Mouse (Mus musculus): ENCODE measurements at regions not wholly inside any gene's neighbourhood (a gene's known extent, or its start where the extent isn't known, plus 50 kb on each side); places are given as distances from the start of the nearest gene placed in this dataset.

- Histone ChIP-seq H3K27me3 (ENCODE audit: control insufficient read depth, insufficient read depth, low read length) (no peaks in the 10 kb centered on the region), H3K9me3 (ENCODE audit: control insufficient read depth, low read length) (no peaks in the 10 kb centered on the region), H3K9ac (replicated peaks) (no peak overlapping the region), H3K27ac (no peak overlapping the region), H3K36me3 (replicated peaks; ENCODE audit: control insufficient read depth, insufficient read depth, low read depth) (no peaks in the 10 kb centered on the region), H3K4me2 (ENCODE audit: low read depth) (no peak overlapping the region), H3K4me1 (replicated peaks; ENCODE audit: control insufficient read depth in 2 of 2, insufficient read depth in 2 of 2, low read length in 1 of 2) (no peaks in the 10 kb centered on the region), H3K4me3 (ENCODE audit: insufficient read depth in 1 of 2, low read depth in 2 of 2, low read length in 2 of 2) (no peak overlapping the region)
- ATAC-seq (ENCODE audit: insufficient read depth) (no peak), DNase-seq (ENCODE audit: low read depth in 3 of 3, low spot score in 3 of 3) (no peak)
- WGBS (ENCODE audit: insufficient replicate concordance), result 60% methylated on average over 25 of the region's 25 CpGs
- TF ChIP-seq CTCF (IDR thresholded peaks at IDR 0.05; ENCODE audit: low read depth), result no peak
- no peak for TF ChIP-seq EP300 (IDR thresholded peaks at IDR 0.05; ENCODE audit: low read depth)
Measured at GRCm38 (mm10) chr1:64337619-64338574, 194.5 kb upstream of the Creb1 start.

GRCm38 (mm10) chr1:64331566-64331965 lies 200.9 kb upstream of the Creb1 start:
- no peak overlapping the region for H3K4me3 ChIP-seq (ENCODE audit: insufficient read depth in 1 of 2, low read depth in 2 of 2, low read length in 2 of 2)
- no peak overlapping the region for H3K9ac ChIP-seq (replicated peaks)
- H3K27ac ChIP-seq, result no peak overlapping the region
- H3K27me3 ChIP-seq (ENCODE audit: control insufficient read depth, insufficient read depth, low read length), result no peaks in the 10 kb centered on the region
- DNase-seq (ENCODE audit: low read depth in 3 of 3, low spot score in 3 of 3) (no peak), ATAC-seq (ENCODE audit: insufficient read depth) (no peak)
- no peaks in the 10 kb centered on the region for H3K9me3 ChIP-seq (ENCODE audit: control insufficient read depth, low read length)
- 55% methylated on average over 2 of the region's 2 CpGs for WGBS (ENCODE audit: insufficient replicate concordance)
- H3K4me1 ChIP-seq (replicated peaks; ENCODE audit: control insufficient read depth in 2 of 2, insufficient read depth in 2 of 2, low read length in 1 of 2), result no peaks in the 10 kb centered on the region
- H3K4me2 ChIP-seq (ENCODE audit: low read depth), result no peak overlapping the region
- TF ChIP-seq CTCF (IDR thresholded peaks at IDR 0.05; ENCODE audit: low read depth) (no peak), EP300 (IDR thresholded peaks at IDR 0.05; ENCODE audit: low read depth) (no peak)
- no peaks in the 10 kb centered on the region for H3K36me3 ChIP-seq (replicated peaks; ENCODE audit: control insufficient read depth, insufficient read depth, low read depth)

- Histone ChIP-seq H3K27me3 (ENCODE audit: control insufficient read depth, insufficient read depth, low read length) (no peaks in the 10 kb centered on the region), H3K4me3 (ENCODE audit: insufficient read depth in 1 of 2, low read depth in 2 of 2, low read length in 2 of 2) (no peak overlapping the region), H3K27ac (no peak overlapping the region), H3K9ac (replicated peaks) (no peak overlapping the region), H3K9me3 (ENCODE audit: control insufficient read depth, low read length) (no peaks in the 10 kb centered on the region), H3K4me2 (ENCODE audit: low read depth) (no peak overlapping the region), H3K4me1 (replicated peaks; ENCODE audit: control insufficient read depth in 2 of 2, insufficient read depth in 2 of 2, low read length in 1 of 2) (no peaks in the 10 kb centered on the region), H3K36me3 (replicated peaks; ENCODE audit: control insufficient read depth, insufficient read depth, low read depth) (no peaks in the 10 kb centered on the region)
- DNase-seq (ENCODE audit: low read depth in 3 of 3, low spot score in 3 of 3) (no peak), ATAC-seq (ENCODE audit: insufficient read depth) (no peak)
- TF ChIP-seq EP300 (IDR thresholded peaks at IDR 0.05; ENCODE audit: low read depth), result no peak
- TF ChIP-seq CTCF (IDR thresholded peaks at IDR 0.05; ENCODE audit: low read depth), result no peak
- WGBS (ENCODE audit: insufficient replicate concordance), result 29% methylated on average over 2 of the region's 2 CpGs
Measured at GRCm38 (mm10) chr1:64330721-64331120, 201.7 kb upstream of the Creb1 start.

- no peak overlapping the region for H3K27ac ChIP-seq
- WGBS (ENCODE audit: insufficient replicate concordance), result 64% methylated on average over 4 of the region's 4 CpGs
- no peak overlapping the region for H3K4me2 ChIP-seq (ENCODE audit: low read depth)
- DNase-seq (ENCODE audit: low read depth in 3 of 3, low spot score in 3 of 3) (no peak), ATAC-seq (ENCODE audit: insufficient read depth) (no peak)
- no peaks in the 10 kb centered on the region for H3K4me1 ChIP-seq (replicated peaks; ENCODE audit: control insufficient read depth in 2 of 2, insufficient read depth in 2 of 2, low read length in 1 of 2)
- TF ChIP-seq CTCF (IDR thresholded peaks at IDR 0.05; ENCODE audit: low read depth) (no peak), EP300 (IDR thresholded peaks at IDR 0.05; ENCODE audit: low read depth) (no peak)
- no peaks in the 10 kb centered on the region for H3K36me3 ChIP-seq (replicated peaks; ENCODE audit: control insufficient read depth, insufficient read depth, low read depth)
- H3K9me3 ChIP-seq (ENCODE audit: control insufficient read depth, low read length), result no peaks in the 10 kb centered on the region
- no peaks in the 10 kb centered on the region for H3K27me3 ChIP-seq (ENCODE audit: control insufficient read depth, insufficient read depth, low read length)
- H3K4me3 ChIP-seq (ENCODE audit: insufficient read depth in 1 of 2, low read depth in 2 of 2, low read length in 2 of 2), result no peak overlapping the region
- H3K9ac ChIP-seq (replicated peaks), result no peak overlapping the region
Measured at GRCm38 (mm10) chr1:64322197-64322596, 200.1 kb upstream of the Klf7 start.

GRCm38 (mm10) chr1:64319155-64319582 lies 197.1 kb upstream of the Klf7 start:
- no peak for DNase-seq (ENCODE audit: low read depth in 3 of 3, low spot score in 3 of 3)
- H3K27me3 ChIP-seq (ENCODE audit: control insufficient read depth, insufficient read depth, low read length), result no peaks in the 10 kb centered on the region
- no peak overlapping the region for H3K4me3 ChIP-seq (ENCODE audit: insufficient read depth in 1 of 2, low read depth in 2 of 2, low read length in 2 of 2)
- H3K9me3 ChIP-seq (ENCODE audit: control insufficient read depth, low read length), result no peaks in the 10 kb centered on the region
- no peak overlapping the region for H3K4me2 ChIP-seq (ENCODE audit: low read depth)
- WGBS (ENCODE audit: insufficient replicate concordance), result 64% methylated on average over 3 of the region's 3 CpGs
- TF ChIP-seq CTCF (IDR thresholded peaks at IDR 0.05; ENCODE audit: low read depth), result no peak
- TF ChIP-seq EP300 (IDR thresholded peaks at IDR 0.05; ENCODE audit: low read depth), result no peak
- H3K4me1 ChIP-seq (replicated peaks; ENCODE audit: control insufficient read depth in 2 of 2, insufficient read depth in 2 of 2, low read length in 1 of 2), result no peaks in the 10 kb centered on the region
- no peak overlapping the region for H3K27ac ChIP-seq
- no peak for ATAC-seq (ENCODE audit: insufficient read depth)
- H3K9ac ChIP-seq (replicated peaks), result no peak overlapping the region
- no peaks in the 10 kb centered on the region for H3K36me3 ChIP-seq (replicated peaks; ENCODE audit: control insufficient read depth, insufficient read depth, low read depth)
